Mouse (Mus musculus): ENCODE measurements at regions not wholly inside any gene's neighbourhood (a gene's known extent, or its start where the extent isn't known, plus 50 kb on each side); places are given as distances from the start of the nearest gene placed in this dataset.

DNA sequence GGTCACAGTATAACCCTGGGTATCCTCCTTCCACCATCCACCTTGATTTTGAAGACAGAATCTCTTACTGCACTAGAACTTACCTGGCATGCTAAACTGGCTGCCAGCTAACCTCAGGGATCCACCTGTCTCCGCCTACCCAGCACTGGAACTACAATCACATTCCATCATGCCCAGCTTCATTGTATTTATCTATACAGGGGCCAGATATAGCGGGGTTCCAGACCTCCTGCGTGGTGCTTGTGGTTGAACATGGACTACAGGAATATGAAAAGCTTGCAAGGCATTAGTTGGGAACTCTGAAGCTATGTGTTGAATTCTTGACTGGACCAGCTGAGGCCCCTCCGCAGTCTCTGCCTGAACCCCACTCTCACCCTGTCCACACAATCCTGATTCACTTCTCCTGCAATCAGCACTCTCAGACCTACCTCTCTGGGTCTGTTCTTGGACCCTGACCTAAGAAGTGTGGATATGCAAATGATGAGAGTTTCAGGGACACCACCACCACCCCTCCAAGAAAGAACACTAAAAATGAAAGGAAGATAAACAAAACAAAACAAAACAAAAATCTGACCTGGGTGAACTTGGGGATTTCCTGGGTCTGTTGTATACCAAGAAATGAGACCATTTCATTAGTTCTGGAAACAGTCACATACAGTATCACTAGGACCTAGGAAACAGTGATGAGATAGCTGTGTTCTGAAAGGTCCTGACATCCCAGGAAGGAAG is 216.4 kb upstream of the Hs6st1 start:
- Histone ChIP-seq H3K27ac (ENCODE audit: poor library complexity, severe bottlenecking) (no peak overlapping the region), H3K9me3 (replicated peaks) (no peaks in the 10 kb centered on the region), H3K27me3 (replicated peaks) (no peaks in the 10 kb centered on the region), H3K36me3 (no peaks in the 10 kb centered on the region), H3K4me1 (replicated peaks) (peaks cover 29% of the 10 kb centered on the region), H3K4me2 (no peak overlapping the region), H3K9ac (no peak overlapping the region), H3K4me3 (no peak overlapping the region)
- WGBS: 76% methylated on average over 4 of the region's 4 CpGs
- no peak for ATAC-seq (ENCODE audit: insufficient number of reproducible peaks, low FRiP score)

DNA sequence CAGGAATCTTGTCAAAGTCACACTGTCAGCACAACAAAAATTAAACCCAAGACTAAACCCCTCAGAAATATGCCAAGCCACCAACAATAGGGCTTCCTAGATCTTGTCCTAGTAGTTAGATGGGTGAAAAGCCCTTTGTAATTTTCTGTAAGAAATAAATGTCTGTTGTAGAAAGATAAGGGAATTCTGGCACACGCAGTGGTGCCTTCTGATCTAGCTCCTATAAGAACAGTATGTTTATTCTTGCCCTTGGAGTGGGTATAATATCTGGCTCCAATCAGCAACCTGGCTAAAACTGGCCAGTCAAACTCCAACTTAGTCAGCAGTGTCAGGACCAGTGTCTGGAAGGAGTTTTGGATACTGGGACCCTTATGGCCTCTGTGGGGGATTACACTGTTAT is 215.2 kb upstream of the Hs6st1 start:
- H3K9me3 ChIP-seq (replicated peaks): no peaks in the 10 kb centered on the region
- no peak overlapping the region for H3K9ac ChIP-seq
- no peaks in the 10 kb centered on the region for H3K36me3 ChIP-seq
- WGBS: 56% methylated on average over 1 of the region's 1 CpGs
- no peaks in the 10 kb centered on the region for H3K27me3 ChIP-seq (replicated peaks)
- ATAC-seq (ENCODE audit: insufficient number of reproducible peaks, low FRiP score): no peak
- H3K27ac ChIP-seq (ENCODE audit: poor library complexity, severe bottlenecking): no peak overlapping the region
- H3K4me3 ChIP-seq: no peak overlapping the region
- H3K4me1 ChIP-seq (replicated peaks): peaks cover 29% of the 10 kb centered on the region
- H3K4me2 ChIP-seq: no peak overlapping the region

DNA sequence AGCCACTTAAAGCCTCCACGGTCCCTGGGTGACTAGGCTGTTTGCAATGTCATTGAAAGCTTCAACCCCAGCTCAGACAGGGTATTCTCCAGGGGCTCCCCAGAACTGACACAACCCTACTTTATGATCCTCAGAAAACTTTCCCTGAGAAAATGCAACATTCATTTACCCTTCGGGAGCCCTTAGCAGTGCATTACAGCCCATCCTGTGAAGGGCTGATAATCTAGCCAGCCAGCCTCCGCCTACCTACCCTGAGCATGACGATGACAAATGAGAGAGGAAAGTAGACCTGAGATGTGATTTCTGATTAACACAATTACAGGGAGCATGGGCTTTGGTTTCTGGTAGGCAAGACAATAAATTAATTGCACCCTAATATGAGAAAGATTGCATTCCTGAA is 212.6 kb upstream of the Hs6st1 start:
- Histone ChIP-seq H3K4me3 (no peak overlapping the region), H3K27ac (ENCODE audit: poor library complexity, severe bottlenecking) (no peak overlapping the region), H3K4me1 (replicated peaks) (peaks cover 13% of the 10 kb centered on the region), H3K9ac (no peak overlapping the region), H3K4me2 (no peak overlapping the region), H3K36me3 (no peaks in the 10 kb centered on the region), H3K27me3 (replicated peaks) (no peaks in the 10 kb centered on the region), H3K9me3 (replicated peaks) (no peaks in the 10 kb centered on the region)
- 66% methylated on average over 4 of the region's 4 CpGs for WGBS
- no peak for ATAC-seq (ENCODE audit: insufficient number of reproducible peaks, low FRiP score)

DNA sequence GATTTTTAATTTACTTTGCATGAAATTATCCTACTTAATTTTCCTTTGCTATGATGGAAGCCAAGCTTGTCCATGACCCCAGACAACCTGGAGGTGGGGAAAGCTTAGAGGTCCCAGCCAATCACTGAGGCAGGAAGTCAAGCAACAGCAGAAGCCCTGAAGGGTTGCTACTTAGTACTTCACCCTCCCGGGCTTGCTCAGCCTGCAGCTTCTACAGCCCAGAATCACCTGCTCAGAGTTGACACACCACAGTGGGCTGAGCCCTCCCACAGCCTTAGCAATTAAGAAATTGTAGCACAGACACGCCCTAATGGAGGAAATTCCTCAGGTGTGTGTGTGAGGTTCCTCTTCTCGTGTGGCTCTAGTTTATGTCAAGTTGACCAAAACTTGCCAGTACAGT is 209.9 kb upstream of the Hs6st1 start:
- WGBS: 71% methylated on average over 3 of the region's 3 CpGs
- no peak for ATAC-seq (ENCODE audit: insufficient number of reproducible peaks, low FRiP score)
- peaks cover 5% of the 10 kb centered on the region; the same call in 1 of the 2 replicates for H3K4me1 ChIP-seq (replicated peaks)
- H3K9ac ChIP-seq: no peak overlapping the region
- no peaks in the 10 kb centered on the region for H3K9me3 ChIP-seq (replicated peaks)
- H3K27ac ChIP-seq (ENCODE audit: poor library complexity, severe bottlenecking): no peak overlapping the region
- H3K4me3 ChIP-seq: no peak overlapping the region
- H3K27me3 ChIP-seq (replicated peaks): no peaks in the 10 kb centered on the region
- H3K36me3 ChIP-seq: no peaks in the 10 kb centered on the region
- no peak overlapping the region for H3K4me2 ChIP-seq

DNA sequence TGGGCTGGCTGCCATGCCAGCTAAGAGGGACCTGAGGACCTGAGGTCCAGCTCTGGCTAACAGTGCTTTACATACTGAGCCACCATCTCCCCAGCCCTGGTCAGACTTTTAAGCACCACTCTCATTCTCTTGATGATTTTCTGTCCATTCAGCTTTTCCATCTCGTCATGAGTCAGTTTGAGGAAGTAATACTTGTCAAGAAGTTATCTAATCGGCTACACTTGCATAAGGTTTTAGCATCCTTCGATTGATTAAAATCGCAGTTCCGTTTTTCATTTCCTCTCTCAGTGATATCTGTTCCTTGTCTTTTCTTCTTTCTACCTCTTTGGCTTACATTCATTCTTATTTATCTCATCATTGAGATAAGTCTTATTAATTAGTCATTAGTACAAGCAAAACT is 207.4 kb upstream of the Hs6st1 start:
- no peaks in the 10 kb centered on the region for H3K27me3 ChIP-seq (replicated peaks)
- H3K4me2 ChIP-seq: no peak overlapping the region
- no peak overlapping the region for H3K4me3 ChIP-seq
- WGBS: 71% methylated on average over 5 of the region's 5 CpGs
- no peaks in the 10 kb centered on the region for H3K36me3 ChIP-seq
- H3K9me3 ChIP-seq (replicated peaks): no peaks in the 10 kb centered on the region
- ATAC-seq (ENCODE audit: insufficient number of reproducible peaks, low FRiP score): no peak
- H3K4me1 ChIP-seq (replicated peaks): peaks cover 4% of the 10 kb centered on the region; the same call in 1 of the 2 replicates
- H3K9ac ChIP-seq: no peak overlapping the region
- no peak overlapping the region for H3K27ac ChIP-seq (ENCODE audit: poor library complexity, severe bottlenecking)

DNA sequence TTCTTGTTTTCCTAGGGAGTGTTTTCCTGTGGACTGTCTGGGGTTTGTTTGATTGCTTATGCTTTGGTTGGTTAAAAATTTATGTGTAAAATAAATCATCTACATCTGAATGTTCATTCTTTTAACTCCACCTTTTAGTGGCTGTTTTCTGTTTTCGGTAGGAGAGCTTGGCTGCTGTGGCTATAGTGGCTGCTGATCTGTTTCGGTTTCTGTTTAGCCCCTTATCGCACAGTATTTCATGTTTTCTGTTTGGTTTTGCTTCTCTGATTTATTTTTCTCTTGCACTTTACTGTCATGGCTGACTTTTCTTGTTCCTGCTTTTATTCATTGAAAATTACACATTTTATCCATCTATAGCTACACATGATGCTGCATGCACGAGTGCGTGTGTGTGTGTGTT is 206.0 kb upstream of the Hs6st1 start:
- ATAC-seq (ENCODE audit: insufficient number of reproducible peaks, low FRiP score): no peak
- H3K27ac ChIP-seq (ENCODE audit: poor library complexity, severe bottlenecking): no peak overlapping the region
- H3K9ac ChIP-seq: no peak overlapping the region
- no peaks in the 10 kb centered on the region for H3K36me3 ChIP-seq
- no peaks in the 10 kb centered on the region for H3K27me3 ChIP-seq (replicated peaks)
- WGBS: 87% methylated on average over 5 of the region's 5 CpGs
- H3K4me3 ChIP-seq: no peak overlapping the region
- H3K4me2 ChIP-seq: no peak overlapping the region
- no peaks in the 10 kb centered on the region for H3K4me1 ChIP-seq (replicated peaks)
- no peaks in the 10 kb centered on the region for H3K9me3 ChIP-seq (replicated peaks)

DNA sequence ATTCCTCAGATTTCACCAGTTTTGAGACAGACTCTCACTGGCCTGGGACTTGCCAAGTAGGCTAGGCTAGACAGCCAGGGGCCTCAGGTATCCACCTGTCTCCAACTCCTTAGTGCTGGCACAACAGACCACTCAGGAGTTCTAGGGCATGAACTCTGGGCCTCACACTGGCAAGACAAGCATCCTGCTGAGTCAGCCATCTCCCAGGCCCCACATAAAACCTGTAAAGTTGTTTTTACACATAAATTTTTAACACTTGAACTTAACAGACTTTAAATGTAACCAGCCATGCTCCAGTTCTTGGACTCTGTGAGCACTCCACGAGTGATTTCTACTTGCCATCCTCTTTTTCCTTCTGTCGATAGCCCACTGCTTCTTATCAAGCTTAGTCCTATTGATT is 205.5 kb upstream of the Hs6st1 start:
- Histone ChIP-seq H3K9me3 (replicated peaks) (no peaks in the 10 kb centered on the region), H3K27me3 (replicated peaks) (no peaks in the 10 kb centered on the region), H3K4me2 (no peak overlapping the region), H3K36me3 (no peaks in the 10 kb centered on the region), H3K4me3 (no peak overlapping the region), H3K4me1 (replicated peaks) (no peaks in the 10 kb centered on the region), H3K27ac (ENCODE audit: poor library complexity, severe bottlenecking) (no peak overlapping the region), H3K9ac (no peak overlapping the region)
- ATAC-seq (ENCODE audit: insufficient number of reproducible peaks, low FRiP score): no peak
- 54% methylated on average over 2 of the region's 2 CpGs for WGBS

DNA sequence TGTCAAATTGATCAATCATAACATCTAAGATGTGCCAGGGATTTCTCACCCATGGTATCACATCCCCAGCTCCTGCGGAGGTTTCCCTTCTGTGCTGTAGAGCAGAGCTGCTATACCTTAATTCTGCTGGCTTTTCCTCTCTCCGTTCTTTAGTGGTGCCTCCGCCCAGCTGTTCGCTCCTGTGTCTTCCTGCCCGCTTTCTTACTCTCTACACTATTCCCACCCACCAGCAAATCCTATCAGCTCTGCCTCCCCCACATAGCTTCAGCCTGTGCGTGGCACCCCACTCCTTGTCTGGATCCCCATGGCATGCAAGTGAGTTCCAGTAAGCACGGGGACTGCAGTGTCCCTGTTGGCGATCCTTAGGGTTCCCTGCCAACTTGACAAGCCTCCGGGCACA is 204.0 kb upstream of the Hs6st1 start:
- Histone ChIP-seq H3K9me3 (replicated peaks) (no peaks in the 10 kb centered on the region), H3K27ac (ENCODE audit: poor library complexity, severe bottlenecking) (no peak overlapping the region), H3K9ac (no peak overlapping the region), H3K4me1 (replicated peaks) (no peaks in the 10 kb centered on the region), H3K36me3 (no peaks in the 10 kb centered on the region), H3K4me3 (no peak overlapping the region), H3K27me3 (replicated peaks) (no peaks in the 10 kb centered on the region), H3K4me2 (no peak overlapping the region)
- 76% methylated on average over 9 of the region's 9 CpGs for WGBS
- no peak for ATAC-seq (ENCODE audit: insufficient number of reproducible peaks, low FRiP score)

DNA sequence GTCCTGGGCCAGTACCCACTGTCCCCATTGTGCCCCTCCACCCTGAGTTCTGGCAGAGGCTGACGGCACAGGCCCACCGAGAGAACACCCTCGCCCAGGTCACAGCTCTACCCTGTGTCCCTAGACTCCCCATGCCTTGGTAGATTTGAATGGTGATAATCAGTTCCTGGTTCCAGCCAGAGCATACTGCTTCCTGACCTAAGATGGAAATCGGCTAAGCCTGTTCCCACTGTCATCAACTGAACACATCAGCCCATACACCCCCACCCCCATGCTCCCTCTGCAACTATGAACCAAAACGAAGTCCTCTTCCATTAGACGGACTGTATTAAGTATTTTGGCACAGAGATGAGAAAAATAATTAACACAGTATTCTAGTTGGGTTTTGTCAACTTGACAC is 202.9 kb upstream of the Hs6st1 start:
- Histone ChIP-seq H3K27me3 (replicated peaks) (no peaks in the 10 kb centered on the region), H3K4me3 (no peak overlapping the region), H3K9me3 (replicated peaks) (no peaks in the 10 kb centered on the region), H3K4me1 (replicated peaks) (no peaks in the 10 kb centered on the region), H3K9ac (no peak overlapping the region), H3K4me2 (no peak overlapping the region), H3K27ac (ENCODE audit: poor library complexity, severe bottlenecking) (no peak overlapping the region), H3K36me3 (no peaks in the 10 kb centered on the region)
- no peak for ATAC-seq (ENCODE audit: insufficient number of reproducible peaks, low FRiP score)
- 85% methylated on average over 6 of the region's 6 CpGs for WGBS

DNA sequence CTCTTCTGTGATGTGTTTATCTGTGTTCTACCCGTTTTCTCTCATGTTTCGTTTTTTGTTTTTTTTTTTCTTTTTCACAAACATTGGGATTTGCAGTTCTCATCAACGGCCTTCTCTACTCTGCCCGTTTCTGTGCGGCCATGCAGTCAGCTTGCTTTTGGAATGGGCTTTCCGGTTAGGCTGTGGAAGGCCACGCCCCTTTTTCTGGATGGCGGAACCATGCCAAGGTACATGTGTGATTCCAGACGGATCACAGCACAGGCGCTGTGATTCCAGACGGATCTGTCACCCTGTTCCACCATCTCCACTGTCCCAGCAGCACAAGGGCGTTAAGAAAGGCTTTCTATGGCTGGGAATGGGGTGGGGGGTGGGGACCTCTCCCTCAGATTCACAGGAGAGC is 201.6 kb upstream of the Hs6st1 start:
- H3K9ac ChIP-seq: no peak overlapping the region
- no peak for ATAC-seq (ENCODE audit: insufficient number of reproducible peaks, low FRiP score)
- WGBS: 84% methylated on average over 12 of the region's 12 CpGs

DNA sequence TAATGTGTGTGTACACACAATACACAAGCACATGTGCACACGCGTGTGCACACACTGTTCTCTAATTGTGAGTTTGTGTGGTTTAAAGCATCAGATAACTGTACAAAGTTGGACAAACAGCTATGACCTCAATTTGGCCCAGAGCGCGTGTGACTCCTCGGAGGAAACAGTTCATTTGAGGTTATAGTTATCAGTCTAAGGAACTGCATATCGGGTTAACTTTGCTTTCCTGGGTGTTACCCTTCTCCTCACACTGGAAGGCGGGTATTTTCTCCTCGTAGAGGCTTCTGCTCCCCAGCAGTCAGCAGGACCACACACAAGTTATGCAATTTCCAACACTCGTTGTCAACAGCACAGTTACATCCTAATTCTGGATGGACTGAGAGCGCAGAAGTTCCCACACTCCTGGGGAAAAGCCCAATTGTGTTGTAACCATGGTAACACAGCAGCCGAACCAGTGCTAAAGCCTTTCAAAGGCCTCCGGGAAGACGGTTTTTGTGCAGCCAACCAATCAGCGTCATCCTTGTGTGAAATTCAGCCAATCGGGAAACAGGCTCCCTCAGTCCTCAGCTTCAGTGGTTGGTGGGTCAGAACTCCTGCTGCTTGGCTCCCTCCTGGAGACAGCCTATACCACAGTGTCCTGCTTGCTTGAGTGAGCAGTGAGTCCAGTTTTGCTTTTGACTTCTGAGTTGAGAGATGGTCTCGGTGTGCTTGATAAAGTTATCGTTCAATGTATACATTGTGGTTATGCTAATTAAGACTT is 198.6 kb upstream of the Hs6st1 start:
- Histone ChIP-seq H3K4me1 (replicated peaks) (peaks cover 5% of the 10 kb centered on the region; the same call in 1 of the 2 replicates), H3K4me2 (no peak overlapping the region), H3K36me3 (no peaks in the 10 kb centered on the region), H3K4me3 (no peak overlapping the region), H3K9ac (no peak overlapping the region), H3K27me3 (replicated peaks) (no peaks in the 10 kb centered on the region), H3K9me3 (replicated peaks) (no peaks in the 10 kb centered on the region), H3K27ac (ENCODE audit: poor library complexity, severe bottlenecking) (no peak overlapping the region)
- 58% methylated on average over 17 of the region's 17 CpGs for WGBS
- no peak for ATAC-seq (ENCODE audit: insufficient number of reproducible peaks, low FRiP score)

More for the DNA sequence above, 201.6 kb upstream of the Hs6st1 start:
- Histone ChIP-seq H3K27ac (ENCODE audit: poor library complexity, severe bottlenecking) (no peak overlapping the region), H3K27me3 (replicated peaks) (no peaks in the 10 kb centered on the region), H3K4me1 (replicated peaks) (peaks cover 4% of the 10 kb centered on the region; the same call in 1 of the 2 replicates), H3K36me3 (no peaks in the 10 kb centered on the region), H3K4me3 (no peak overlapping the region), H3K4me2 (no peak overlapping the region), H3K9me3 (replicated peaks) (no peaks in the 10 kb centered on the region)

Measured in heart, embryonic 12.5 days (tissue).